Mouse (Mus musculus): ENCODE measurements at regions not wholly inside any gene's neighbourhood (a gene's known extent, or its start where the extent isn't known, plus 50 kb on each side); places are given as distances from the start of the nearest gene placed in this dataset.

DNA sequence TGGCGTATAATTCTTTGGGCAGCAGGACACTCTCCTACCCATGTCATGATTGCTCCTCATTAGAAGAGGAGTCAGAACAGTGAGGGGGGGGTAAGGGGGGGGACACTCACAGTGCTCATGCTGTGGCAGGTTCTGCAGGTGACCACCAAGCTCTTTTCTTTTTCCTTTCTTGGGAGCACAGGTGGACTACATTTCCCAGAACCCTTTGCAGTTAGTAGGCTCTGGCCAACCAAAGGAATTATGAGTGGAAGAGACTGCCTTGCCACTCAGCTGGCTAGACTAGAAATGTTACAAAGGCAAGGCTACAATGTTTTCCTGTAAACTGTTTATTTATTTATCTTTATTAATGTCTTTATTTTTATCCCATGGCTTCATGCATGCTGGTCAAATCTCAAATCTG, 53.6 kb upstream of the Ifnlr1 start:
- Histone ChIP-seq H3K27ac (replicated peaks) (no peak overlapping the region), H3K27me3 (replicated peaks; ENCODE audit: low read depth, poor library complexity, severe bottlenecking) (no peaks in the 10 kb centered on the region), H3K9me3 (no peaks in the 10 kb centered on the region), H3K4me3 (no peak overlapping the region), H3K4me1 (no peaks in the 10 kb centered on the region), H3K36me3 (replicated peaks) (no peaks in the 10 kb centered on the region)
- DNase-seq (ENCODE audit: low spot score), result no peak
- 100% methylated on average over 1 of the region's 1 CpGs for whole genome bisulfite sequencing

DNA sequence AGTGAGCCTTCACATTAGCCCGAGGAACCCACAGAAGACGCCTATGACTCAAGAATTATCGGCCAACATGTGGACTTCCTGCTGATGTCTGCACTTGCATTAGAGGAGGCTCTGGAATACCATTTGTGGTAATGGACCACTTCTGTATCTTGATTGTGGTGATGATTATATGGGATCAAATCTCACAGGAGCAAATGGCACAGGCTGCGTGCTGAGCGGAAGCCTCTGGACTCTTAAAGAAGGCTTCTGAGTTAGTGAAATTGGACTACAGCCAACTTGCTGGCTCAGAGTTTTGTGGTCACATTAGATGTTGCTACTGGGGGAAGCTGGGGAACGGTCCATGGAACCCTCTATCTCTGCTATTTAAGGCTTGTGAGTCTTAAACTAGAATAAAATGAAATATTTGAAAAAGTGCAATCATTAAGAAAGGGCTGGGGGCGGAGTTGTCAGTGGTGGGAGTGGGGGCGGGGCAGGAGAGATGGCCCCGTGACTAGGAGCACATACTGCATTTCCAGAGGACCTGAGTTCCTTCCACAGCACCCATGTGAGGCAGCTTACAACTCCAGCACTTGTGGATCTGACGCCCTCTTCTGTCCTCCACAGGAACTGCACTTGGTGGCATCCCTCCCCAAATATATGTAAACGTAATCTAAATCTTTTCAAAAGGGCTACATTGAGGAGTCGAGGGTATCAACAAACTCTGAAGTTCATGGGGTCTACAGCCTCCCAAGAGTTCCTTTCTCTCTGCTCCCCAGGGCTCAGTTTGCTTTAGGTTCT, 56.1 kb upstream of the Ifnlr1 start:
- H3K4me1 ChIP-seq, result no peaks in the 10 kb centered on the region

DNA sequence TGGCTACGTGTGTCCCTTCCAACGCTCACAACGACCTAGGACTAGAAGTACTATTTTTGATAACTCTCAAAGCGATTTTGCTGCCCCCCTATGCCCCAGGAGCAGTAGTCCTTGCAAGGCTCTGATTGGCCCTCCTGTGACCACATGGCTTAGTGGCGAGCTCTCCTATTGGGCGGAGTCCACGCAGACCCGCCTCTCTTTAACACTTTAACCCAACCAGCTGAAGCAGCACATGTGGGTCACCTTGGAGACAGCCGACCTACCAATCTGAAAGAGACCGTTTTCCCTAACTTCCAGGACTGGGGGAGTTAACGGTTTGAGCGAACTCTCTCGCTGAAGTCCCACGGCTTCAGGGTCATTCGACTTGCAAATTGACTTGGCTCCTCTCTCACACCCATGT, 53.0 kb upstream of the Grhl3 start:
- no peaks in the 10 kb centered on the region for H3K9me3 ChIP-seq

More for the DNA sequence above, 56.1 kb upstream of the Ifnlr1 start:
- Histone ChIP-seq H3K27me3 (replicated peaks; ENCODE audit: low read depth, poor library complexity, severe bottlenecking) (no peaks in the 10 kb centered on the region), H3K27ac (replicated peaks) (no peak overlapping the region), H3K4me3 (no peak overlapping the region), H3K9me3 (no peaks in the 10 kb centered on the region), H3K36me3 (replicated peaks) (no peaks in the 10 kb centered on the region)
- DNase-seq (ENCODE audit: low spot score), result no peak
- 90% methylated on average over 12 of the region's 12 CpGs for WGBS

DNA sequence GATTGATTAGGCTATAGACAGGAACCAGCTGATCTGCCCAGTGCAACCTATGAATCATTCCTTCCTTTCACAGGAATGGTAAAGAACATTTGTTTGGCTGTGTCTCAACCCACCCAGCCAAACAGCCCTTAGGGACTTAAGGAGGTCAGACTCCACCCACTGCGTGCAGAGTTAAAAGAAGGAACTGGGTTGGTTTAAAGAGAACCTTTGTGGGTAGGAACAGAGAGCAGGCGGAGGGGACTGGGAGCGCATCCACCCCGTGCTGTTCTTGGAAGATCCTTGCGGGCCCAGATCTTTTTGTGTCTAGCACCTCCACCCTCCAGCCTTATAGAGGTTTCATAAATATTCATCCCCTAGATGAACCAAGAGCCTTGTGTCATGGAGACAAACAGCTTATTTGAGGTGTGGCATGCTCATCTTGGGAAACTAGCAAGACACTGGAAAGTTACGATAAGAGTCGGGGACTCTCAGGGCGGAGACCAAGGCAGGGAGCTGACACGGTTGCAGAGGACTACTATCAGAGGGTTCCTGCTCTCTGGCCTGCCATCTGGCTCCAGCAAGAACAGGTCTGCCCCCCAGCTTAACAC, 49.8 kb upstream of the Grhl3 start:
- no peak for DNase-seq (ENCODE audit: low spot score)
- Histone ChIP-seq H3K27ac (replicated peaks) (peak overlapping the region; percentile 59; the same call in 1 of the 2 replicates), H3K36me3 (replicated peaks) (no peaks in the 10 kb centered on the region), H3K27me3 (replicated peaks; ENCODE audit: low read depth, poor library complexity, severe bottlenecking) (peaks cover 17% of the 10 kb centered on the region), H3K9me3 (peaks cover 5% of the 10 kb centered on the region; the same call in 1 of the 2 replicates), H3K4me1 (peaks cover 5% of the 10 kb centered on the region), H3K4me3 (no peak overlapping the region)
- WGBS, result 80% methylated on average over 9 of the region's 9 CpGs

More for the DNA sequence above, 53.0 kb upstream of the Grhl3 start:
- DNase-seq (ENCODE audit: low spot score), result no peak
- Histone ChIP-seq H3K36me3 (replicated peaks) (no peaks in the 10 kb centered on the region), H3K27ac (replicated peaks) (no peak overlapping the region), H3K4me1 (no peaks in the 10 kb centered on the region; the same call in none of the 2 replicates), H3K27me3 (replicated peaks; ENCODE audit: low read depth, poor library complexity, severe bottlenecking) (0 out of 2 replicates have a peak, but pooled peaks cover 5% of the 10 kb centered on the region), H3K4me3 (no peak overlapping the region)
- WGBS, result 92% methylated on average over 15 of the region's 15 CpGs
